Mouse (Mus musculus) stomach, postnatal 0 days (tissue): ENCODE data around the gene Psmb5. TPM values are rescaled to one million over a fixed set of nuclear protein-coding genes. Genes with fewer than 3 reads are reported as not detected.

Experiments used
- ATAC-seq: fragments of 200-750 bp; cut with Nextera tagmentation; 2 replicates; pipeline ENCODE4 v1.8.0; 2017; ENCODE audit not compliant: low FRiP score, low TSS enrichment
- DNase-seq: peaks from one replicate; pipeline ENCODE4 v3.0.0-alpha.2; 2016; ENCODE audit warnings: low spot score
- H3K27ac ChIP-seq: fragments of 300-500 bp; sonication (generic); replicated peaks from 2 replicates; pipeline ENCODE4 v1.5.1; 2014; ENCODE audit warnings: mild to moderate bottlenecking, control low read depth
- H3K27me3 ChIP-seq: fragments of 300-500 bp; sonication (generic); 2 replicates; pipeline ENCODE4 v1.6.1; 2014; ENCODE audit warnings: low read length; ENCODE audit not compliant: control insufficient read depth, insufficient read depth
- H3K36me3 ChIP-seq: fragments of 300-500 bp; sonication (generic); 2 replicates; pipeline ENCODE4 v1.6.1; 2014; ENCODE audit warnings: low read length, mixed read lengths; ENCODE audit not compliant: control insufficient read depth, insufficient read depth
- H3K4me1 ChIP-seq: fragments of 300-500 bp; sonication (generic); replicated peaks from 2 replicates; pipeline ENCODE4 v1.6.1; 2014; ENCODE audit warnings: antibody characterized with exemption; ENCODE audit not compliant: control insufficient read depth, insufficient read depth
- H3K4me2 ChIP-seq: fragments of 300-500 bp; sonication (generic); replicated peaks from 2 replicates; pipeline ENCODE4 v1.6.1; 2014; ENCODE audit warnings: low read depth, mild to moderate bottlenecking, control low read depth, moderate library complexity
- H3K4me3 ChIP-seq: fragments of 300-500 bp; sonication (generic); 2 replicates; pipeline ENCODE4 v1.5.1; 2014; ENCODE audit warnings: low read depth, low read length, control low read depth
- H3K9ac ChIP-seq: fragments of 300-500 bp; sonication (generic); 2 replicates; pipeline ENCODE4 v1.6.1; 2014; ENCODE audit warnings: mild to moderate bottlenecking, low read length, control low read depth, mixed read lengths
- H3K9me3 ChIP-seq: fragments of 300-500 bp; sonication (generic); 2 replicates; pipeline ENCODE4 v1.6.1; 2016; ENCODE audit warnings: low read length; ENCODE audit not compliant: control insufficient read depth
- CTCF ChIP-seq: IDR thresholded peaks from 2 replicates; pipeline ENCODE4 v1.5.1; 2016; ENCODE audit warnings: antibody characterized with exemption, low read depth, mild to moderate bottlenecking, moderate library complexity
- EP300 ChIP-seq: optimal IDR thresholded peaks from 2 replicates; pipeline ENCODE3; 2016; ENCODE audit warnings: antibody characterized with exemption
- WGBS: fragments of 180-500 bp; shearing (Covaris S2); extraction: QIAGEN DNeasy Blood & Tissue Kit; methylation state at CpG from one replicate; pipeline ENCODE4 v1.1.7; 2014; 5-methylcytosine and 5-hydroxymethylcytosine counted together
- polyA plus RNA-seq: library from polyadenylated mRNA; unstranded; fragments of >200 nt; fragmentation: Nextera tagmentation; extraction: Ambion mirVana; gene quantifications from 2 replicates; pipeline ENCODE4 v1.2.1, GENCODE M21; 2015

Psmb5 gene
- polyA plus RNA-seq, 1 experiment from 2014 or later = 291 TPM

- no peak overlapping the region for H3K4me3 ChIP-seq
- no peak for DNase-seq
- WGBS = 40% methylated on average over 10 of the region's 10 CpGs
- ATAC-seq = no peak
- H3K9me3 ChIP-seq = no peaks in the 10 kb centered on the region
- no peaks in the 10 kb centered on the region for H3K4me1 ChIP-seq
- H3K27ac ChIP-seq = peak overlapping the region; percentile 53
- H3K4me2 ChIP-seq = no peak overlapping the region
- H3K9ac ChIP-seq = no peak overlapping the region
- no peak for TF ChIP-seq CTCF
- TF ChIP-seq EP300 = no peak
- H3K36me3 ChIP-seq = 0 out of 2 replicates have a peak, but pooled peaks cover 8% of the 10 kb centered on the region
- H3K27me3 ChIP-seq = no peaks in the 10 kb centered on the region
Measured at GRCm38 (mm10) chr14:54592319-54592934, 25.4 kb downstream of the Psmb5 start.

GRCm38 (mm10) chr14:54591056-54591455 is 26.8 kb downstream of the Psmb5 start:
- no peak for DNase-seq
- no peak for ATAC-seq
- Histone ChIP-seq H3K4me2 (no peak overlapping the region), H3K36me3 (0 out of 2 replicates have a peak, but pooled peaks cover 8% of the 10 kb centered on the region), H3K9ac (no peak overlapping the region), H3K4me1 (no peaks in the 10 kb centered on the region), H3K27me3 (no peaks in the 10 kb centered on the region), H3K9me3 (no peaks in the 10 kb centered on the region), H3K4me3 (no peak overlapping the region), H3K27ac (no peak overlapping the region)
- 94% methylated on average over 16 of the region's 16 CpGs for WGBS
- TF ChIP-seq EP300 (no peak), CTCF (no peak)

- H3K9ac ChIP-seq = no peak overlapping the region
- H3K4me2 ChIP-seq = no peak overlapping the region
- no peaks in the 10 kb centered on the region for H3K27me3 ChIP-seq
- TF ChIP-seq CTCF (peak; percentile 85), EP300 (no peak)
- ATAC-seq = peak; percentile 78
- no peak overlapping the region for H3K27ac ChIP-seq
- H3K9me3 ChIP-seq = no peaks in the 10 kb centered on the region
- H3K4me3 ChIP-seq = no peak overlapping the region
- no peaks in the 10 kb centered on the region for H3K4me1 ChIP-seq
- 25% methylated on average over 7 of the region's 7 CpGs for WGBS
- no peaks in the 10 kb centered on the region for H3K36me3 ChIP-seq
- peak; percentile 70 for DNase-seq
Measured at GRCm38 (mm10) chr14:54583681-54584338, 34.0 kb downstream of the Psmb5 start.

- 79% methylated on average over 9 of the region's 9 CpGs for WGBS
- ATAC-seq = no peak
- Histone ChIP-seq H3K4me2 (no peak overlapping the region), H3K9me3 (no peaks in the 10 kb centered on the region), H3K36me3 (no peaks in the 10 kb centered on the region), H3K4me1 (no peaks in the 10 kb centered on the region), H3K4me3 (no peak overlapping the region), H3K27ac (no peak overlapping the region), H3K9ac (no peak overlapping the region), H3K27me3 (no peaks in the 10 kb centered on the region)
- TF ChIP-seq EP300 = no peak
- TF ChIP-seq CTCF = no peak
- no peak for DNase-seq
Measured at GRCm38 (mm10) chr14:54582536-54582935, 35.3 kb downstream of the Psmb5 start.

GRCm38 (mm10) chr14:54579638-54580037 is 38.2 kb downstream of the Psmb5 start:
- Histone ChIP-seq H3K4me2 (no peak overlapping the region), H3K9me3 (no peaks in the 10 kb centered on the region), H3K9ac (no peak overlapping the region), H3K36me3 (no peaks in the 10 kb centered on the region), H3K27ac (no peak overlapping the region), H3K4me1 (no peaks in the 10 kb centered on the region), H3K4me3 (no peak overlapping the region), H3K27me3 (no peaks in the 10 kb centered on the region)
- no peak for DNase-seq
- TF ChIP-seq EP300 = no peak
- no peak for TF ChIP-seq CTCF
- 72% methylated on average over 7 of the region's 7 CpGs for WGBS
- no peak for ATAC-seq

- H3K9me3 ChIP-seq = no peaks in the 10 kb centered on the region
- H3K36me3 ChIP-seq = no peaks in the 10 kb centered on the region
- H3K9ac ChIP-seq = peak overlapping the region; percentile 89
- H3K4me3 ChIP-seq = peak overlapping the region; percentile 83
- H3K4me1 ChIP-seq = peaks cover 5% of the 10 kb centered on the region; the same call in 1 of the 2 replicates
- H3K27me3 ChIP-seq = no peaks in the 10 kb centered on the region
- ATAC-seq = peak; percentile 24; the same call in 1 of the 2 replicates
- 0% methylated on average over 10 of the region's 10 CpGs for WGBS
- peak overlapping the region; percentile 89 for H3K27ac ChIP-seq
- H3K4me2 ChIP-seq = peak overlapping the region; percentile 95
- peak; percentile 83 for TF ChIP-seq CTCF
- no peak for TF ChIP-seq EP300
- peak; percentile 23 for DNase-seq
Measured at GRCm38 (mm10) chr14:54578063-54578462, 39.8 kb downstream of the Psmb5 start.
